Mouse (Mus musculus) T-helper 2 cell (primary cell): ENCODE results near the gene Dlgap4.

Source experiments
- in situ Hi-C: fragments of 300-600 bp; cut with MboI, MseI; formaldehyde crosslinking; loops from one replicate; pipeline ENCODE4 v1.15.1; 2025; ENCODE audit warnings: high pct_unique_total_duplicates

Gene Dlgap4

DNA sequence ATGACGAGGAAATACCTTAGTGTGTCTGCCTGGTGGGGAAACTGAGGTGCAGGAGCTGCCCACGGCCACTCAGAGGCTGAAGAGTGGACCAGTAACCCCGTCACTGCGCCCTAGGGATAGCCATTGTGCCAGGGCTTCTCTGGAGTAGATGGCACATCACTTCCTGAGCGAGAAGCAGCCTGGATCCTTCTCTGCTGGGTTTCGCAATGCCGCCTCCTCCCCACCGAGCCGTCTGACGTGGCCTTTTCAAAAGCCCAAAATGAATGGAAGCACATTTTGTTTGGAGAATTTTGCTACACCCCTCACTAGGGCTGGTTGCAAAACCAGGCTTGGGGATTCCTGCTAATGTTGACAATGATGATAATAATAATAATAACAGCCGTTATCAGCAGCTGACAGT is 4.0 kb downstream of the Dlgap4 start:
- in situ Hi-C loops = no loop called here

DNA sequence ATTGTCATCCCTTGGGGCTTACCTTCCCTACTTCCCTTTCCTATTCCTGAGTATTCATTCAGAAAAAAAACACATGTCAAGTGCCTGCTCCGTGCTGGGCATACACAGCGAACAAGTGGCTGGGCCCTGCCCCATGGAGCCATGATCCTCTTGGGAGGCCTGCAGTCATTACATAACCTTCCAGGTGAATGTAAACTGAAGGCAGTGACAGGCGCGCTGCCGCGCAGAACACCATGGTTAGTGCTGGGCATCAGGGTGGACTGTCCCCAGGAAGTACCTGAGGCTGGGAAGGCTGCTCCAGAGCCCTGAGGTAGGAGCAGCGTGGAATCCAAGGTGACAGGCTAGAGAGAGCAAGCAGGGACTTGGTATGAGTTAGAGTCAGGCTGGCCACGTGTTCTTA is 7.4 kb downstream of the Dlgap4 start:
- in situ Hi-C loops = no loop called here

DNA sequence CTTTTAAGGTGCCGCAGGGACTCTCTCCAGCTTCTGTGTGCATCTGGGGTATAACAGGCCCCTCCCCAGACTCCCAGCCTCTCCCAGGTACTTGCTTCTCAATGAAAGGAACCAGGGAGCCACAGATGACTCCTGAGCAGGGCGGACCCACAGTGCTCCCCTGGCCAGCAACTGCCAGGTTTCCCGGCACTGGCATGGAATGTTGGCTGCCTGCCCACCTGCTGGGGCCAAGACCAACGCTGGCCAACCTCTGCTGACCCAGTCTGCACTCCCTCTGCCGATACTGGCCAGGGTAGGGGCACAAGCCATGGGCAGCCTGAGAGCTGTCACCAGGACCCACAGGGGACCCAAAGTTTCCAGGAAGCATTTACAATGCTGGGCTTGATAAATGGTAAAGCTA is 7.9 kb downstream of the Dlgap4 start:
- in situ Hi-C loops = no loop called here

DNA sequence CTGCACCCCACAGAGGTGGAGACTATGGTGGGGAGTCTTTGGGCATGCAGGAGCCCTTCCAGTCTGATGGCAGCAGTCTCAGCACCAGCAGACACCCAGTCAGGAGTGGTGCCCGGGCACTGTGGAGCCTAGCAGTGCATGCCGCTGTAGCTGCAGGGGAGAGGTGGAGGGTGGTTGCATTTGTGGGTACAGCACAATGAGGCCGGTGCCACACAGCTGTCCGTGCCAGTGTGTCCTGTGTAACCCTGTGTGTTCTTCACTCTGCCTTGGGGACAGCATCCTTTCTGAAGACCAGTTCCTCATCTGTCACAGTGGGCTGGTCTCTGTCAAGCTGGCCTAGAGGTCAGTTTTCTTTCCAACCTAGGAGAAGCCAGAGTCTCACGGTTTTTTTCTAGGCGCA is 8.7 kb downstream of the Dlgap4 start:
- in situ Hi-C loops = no loop called here

DNA sequence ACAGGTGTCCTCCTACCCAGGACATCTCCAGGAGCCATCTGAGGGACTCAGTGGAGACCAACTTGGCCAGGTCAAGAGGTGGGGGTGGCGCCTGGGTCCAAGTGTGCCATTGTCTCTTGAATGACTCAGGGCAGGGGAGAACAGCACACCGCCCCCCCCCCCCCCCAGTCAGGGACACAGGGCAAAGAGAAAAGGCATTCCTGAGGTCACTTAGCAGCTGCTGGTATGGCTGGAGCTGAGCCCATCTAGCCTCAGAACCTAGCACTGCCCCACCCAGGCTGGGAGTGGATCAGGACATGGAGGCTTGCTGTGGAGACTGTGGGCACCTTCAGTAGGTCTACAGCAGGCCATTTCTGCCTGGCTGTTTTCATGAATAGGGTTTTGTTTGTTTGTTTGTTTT is 9.7 kb downstream of the Dlgap4 start:
- in situ Hi-C loops = no loop called here

DNA sequence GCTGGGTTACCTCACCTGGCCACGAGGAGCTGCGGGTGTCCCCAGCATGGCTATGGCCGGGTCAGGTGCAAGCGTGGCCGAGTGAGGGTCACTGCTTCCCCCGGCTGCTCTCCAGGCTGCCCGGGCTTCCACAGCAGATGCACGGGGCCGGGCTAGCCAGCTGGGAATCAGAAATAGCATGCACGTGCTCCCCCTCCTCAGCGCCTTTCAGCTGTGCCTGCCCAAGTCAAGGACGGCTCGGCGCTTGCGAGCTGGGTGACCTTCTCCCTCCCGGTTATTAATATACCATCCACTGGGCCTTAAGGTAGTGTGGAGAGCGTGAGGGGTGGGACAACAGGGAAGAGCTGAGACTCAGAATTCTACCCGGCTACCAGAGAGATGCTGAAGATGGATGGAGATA is 11.8 kb downstream of the Dlgap4 start:
- in situ Hi-C loops = no loop called here

DNA sequence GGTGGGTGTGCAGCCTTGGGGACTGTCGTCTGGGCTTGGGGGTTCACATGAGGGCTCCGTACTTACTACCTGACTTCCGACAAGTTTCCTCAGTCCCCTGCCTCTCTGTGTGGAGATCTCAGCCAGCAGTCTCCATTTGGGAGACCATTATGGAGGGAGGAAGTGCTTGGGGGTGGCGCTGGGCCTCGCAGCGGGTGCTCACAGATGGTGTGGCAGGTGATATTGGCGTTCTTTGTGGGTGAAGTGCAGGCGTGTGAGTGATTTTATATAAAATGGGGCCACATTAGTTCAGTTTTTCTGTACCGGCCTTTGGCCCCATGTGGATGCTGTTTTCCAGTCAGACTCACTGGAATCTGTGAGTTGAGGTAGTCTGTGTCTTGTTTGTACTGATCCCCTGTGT is 12.6 kb downstream of the Dlgap4 start:
- in situ Hi-C loops = no loop called here

DNA sequence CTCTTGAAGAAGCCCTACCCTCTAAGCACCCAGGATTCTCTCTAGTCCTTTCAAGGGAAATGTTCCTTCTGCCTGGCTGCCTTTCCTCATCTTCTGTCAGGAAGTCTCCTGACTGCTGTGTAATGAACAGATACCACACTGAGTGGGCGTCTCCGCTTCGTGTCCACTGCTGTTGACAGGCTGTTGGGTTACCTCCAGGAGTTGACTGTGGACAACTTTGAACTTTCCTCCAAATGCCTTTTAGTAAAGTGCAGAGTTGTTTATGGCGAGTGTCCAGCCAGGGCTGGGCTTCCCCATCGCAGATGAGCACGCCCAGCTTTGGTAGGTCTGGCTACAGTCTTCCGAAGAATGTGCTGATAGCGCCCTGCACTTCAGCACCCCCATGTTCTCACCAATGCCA is 13.0 kb downstream of the Dlgap4 start:
- in situ Hi-C loops = no loop called here

DNA sequence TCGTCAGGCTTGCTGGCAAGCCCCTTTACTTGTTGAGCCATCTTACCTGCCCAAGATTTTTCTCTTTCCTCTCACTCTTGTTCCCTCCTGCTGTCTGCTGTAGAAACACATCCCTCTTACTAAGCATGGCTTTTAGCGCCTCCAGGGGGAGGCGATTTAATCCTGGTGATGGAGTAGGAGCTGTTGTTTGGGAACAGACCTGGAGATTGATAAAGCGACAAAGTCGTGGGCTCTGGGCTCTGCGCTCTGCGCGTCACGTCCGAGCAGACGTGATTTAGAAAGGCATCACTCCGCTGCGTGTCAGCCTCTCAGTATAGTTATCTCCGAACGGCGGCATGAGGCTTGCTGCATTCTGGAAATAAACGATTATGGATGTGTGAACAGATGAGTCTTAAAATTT is 14.4 kb downstream of the Dlgap4 start:
- in situ Hi-C loops = no loop called here

DNA sequence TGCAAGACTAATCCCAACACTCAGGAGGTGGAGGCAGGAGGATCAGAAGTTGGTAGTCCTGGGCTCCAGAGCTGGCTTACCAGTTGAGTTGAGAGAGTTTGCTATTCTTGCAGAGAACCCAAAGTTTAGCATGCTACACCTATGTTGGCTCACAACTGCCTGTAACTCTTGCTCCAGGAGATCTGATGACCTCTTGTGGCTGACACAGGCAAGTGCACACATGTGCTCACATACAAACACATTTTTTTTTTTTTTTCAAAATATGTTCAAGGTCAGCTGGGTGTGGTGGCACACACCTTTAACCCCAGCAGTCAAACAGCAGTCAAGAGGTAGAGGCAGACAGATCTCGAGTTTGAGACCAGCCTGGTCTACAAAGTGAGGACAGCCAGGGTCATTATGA is 16.8 kb downstream of the Dlgap4 start:
- in situ Hi-C loops = no loop called here

DNA sequence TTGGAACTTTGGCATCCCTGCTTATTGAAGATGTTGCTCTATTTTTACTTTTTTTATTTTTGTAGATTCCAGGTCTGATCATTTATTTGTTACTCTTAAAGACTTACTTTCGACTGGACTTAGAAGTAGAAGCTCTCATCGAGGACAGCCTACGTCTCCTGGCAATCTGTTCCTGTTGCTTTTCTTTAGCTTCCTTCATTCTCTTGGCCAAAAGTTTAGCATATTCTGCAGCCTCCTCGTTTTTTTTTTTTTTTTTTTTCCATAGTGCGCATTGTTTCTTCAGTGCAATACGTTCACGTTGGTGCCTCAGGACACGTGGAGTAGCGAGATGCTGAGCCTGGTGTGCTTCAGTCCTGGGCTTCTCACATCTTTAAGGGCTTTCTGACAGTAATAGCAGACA is 19.2 kb downstream of the Dlgap4 start:
- in situ Hi-C loops = no loop called here

DNA sequence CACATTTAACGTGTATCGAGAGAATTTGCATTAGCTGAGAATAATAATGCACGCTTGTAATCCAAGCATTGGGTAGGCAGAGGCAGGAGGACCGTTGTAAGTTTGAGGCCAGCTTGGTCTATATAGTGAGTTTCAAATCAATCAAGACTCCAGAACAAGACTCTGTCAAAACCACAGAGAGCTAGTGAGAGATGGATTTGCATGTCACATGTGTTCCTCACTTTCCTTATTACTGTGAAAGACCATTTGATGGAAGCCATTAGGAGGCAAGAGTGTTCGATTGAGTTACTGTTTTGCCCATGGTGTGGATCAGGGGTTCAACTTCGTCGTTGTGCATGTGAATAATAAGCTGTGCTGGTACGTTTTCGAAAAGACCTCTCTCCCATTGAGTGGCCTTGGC is 21.6 kb downstream of the Dlgap4 start:
- in situ Hi-C loops = no loop called here

DNA sequence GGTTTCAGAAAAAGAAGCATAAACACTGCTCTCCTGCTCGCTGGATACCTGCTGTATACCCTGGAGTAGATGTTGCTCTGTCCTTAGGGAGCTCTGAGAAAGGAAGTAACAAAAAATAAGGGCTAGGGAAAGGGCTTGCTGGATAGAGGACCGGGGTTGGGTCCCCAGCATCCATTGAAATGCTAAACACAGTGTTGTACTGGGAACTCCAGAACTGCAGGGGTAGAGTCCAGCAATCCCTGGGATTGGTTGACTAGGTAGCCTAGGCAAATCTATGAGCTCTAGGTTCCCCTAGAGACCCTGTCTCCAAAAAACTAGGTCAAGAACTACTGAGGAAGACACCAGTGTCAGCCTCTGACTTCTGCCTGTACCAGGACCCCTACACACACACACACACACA is 27.6 kb downstream of the Dlgap4 start:
- in situ Hi-C loops = no loop called here

DNA sequence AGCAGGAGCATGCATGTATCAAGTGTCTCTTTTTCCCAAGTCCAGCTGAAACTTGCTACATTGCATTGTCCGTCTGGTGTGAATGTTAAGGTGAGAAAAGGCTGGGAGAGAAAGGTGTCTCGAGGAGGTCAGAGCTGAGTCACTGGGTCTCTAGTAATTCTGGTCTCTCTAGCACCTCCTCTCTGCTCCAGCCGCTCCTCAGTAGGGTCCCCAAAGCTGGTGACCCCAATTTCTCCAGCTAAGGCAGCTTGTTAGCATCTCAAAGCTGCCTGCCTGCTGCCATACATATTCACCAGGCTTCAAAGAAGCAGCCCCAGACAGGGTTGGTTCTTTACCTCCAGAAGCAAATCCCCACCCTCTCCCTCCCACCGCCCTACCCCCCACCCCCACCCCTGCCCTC is 29.4 kb downstream of the Dlgap4 start:
- in situ Hi-C loops = no loop called here

DNA sequence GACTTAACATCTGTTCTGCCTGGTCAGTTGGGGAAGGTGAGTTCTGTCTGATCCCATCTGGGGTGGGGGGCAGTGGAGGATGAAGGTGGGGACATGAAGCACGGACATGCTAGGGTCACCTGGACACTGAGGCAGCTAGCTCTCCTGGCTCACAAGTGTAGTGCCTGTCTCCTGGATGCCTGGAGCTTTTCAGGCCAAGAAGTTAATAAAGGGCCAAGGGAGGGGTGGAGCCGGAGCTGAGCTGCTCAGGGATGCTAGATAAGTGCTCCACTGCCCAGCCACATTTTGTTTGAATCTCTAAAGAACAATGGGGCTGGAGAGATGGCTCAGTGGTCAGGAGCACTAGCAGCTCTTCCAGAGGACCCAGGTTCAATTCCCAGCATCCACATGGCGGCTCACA is 29.9 kb downstream of the Dlgap4 start:
- in situ Hi-C loops = no loop called here

DNA sequence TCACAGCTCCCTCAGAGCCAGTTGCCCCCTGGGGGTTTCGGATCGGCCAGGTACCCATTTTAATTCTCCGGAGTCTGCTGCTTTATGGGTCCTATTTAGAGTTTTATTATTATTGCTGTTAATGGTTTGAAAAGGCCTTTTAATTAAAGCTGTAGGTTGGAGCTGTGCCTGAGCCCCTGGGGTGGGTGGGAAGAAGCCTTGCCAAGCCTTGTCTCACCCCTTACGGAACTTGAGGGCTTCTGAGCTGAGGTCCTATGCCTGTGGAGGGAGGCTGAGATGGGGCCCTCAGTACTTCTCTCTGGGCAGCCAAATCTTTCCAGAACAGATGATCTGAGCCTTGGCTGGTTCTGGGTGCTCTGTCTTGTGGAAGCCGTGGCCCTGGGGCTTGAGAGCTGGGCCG is 31.6 kb downstream of the Dlgap4 start:
- in situ Hi-C loops = no loop called here

DNA sequence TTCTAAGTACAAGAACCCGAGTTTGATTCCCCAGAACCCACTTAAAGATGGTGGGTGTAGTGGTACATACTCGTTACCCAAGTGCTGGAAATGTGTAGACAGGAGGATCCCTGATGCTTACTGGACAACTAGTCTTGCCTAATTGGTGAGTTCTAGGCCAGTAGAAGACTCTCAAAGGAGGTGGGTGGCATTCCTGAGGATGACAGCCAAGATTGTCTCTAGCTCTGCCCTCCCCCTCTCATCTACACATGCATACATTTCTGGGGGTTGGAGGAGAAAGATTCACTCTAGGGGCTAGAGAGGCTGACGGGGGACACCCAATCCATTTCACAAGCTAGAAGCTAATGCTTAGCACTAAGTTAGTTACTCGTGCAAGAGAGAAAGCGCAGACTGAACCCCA is 33.4 kb downstream of the Dlgap4 start:
- in situ Hi-C loops = no loop called here

DNA sequence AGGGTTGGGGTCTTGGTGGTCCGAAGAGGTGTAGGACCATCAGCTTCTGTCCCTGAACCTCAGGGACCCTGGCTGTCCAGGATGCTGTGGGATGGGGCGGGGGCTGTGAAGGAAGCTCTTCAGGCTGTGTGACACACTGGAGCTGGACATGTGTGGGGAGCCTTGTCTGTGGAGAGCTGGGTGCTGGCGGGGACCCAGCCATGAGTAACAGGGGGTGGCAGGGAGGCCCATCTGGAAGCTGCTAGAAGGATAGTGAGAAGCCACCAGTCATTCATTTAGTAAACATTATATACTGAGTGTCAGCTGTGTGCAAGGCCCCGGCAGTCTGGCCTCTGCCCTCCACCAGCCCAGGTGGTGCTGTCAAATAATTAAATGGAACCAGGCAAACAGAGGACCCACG is 34.5 kb downstream of the Dlgap4 start:
- in situ Hi-C loops = no loop called here

DNA sequence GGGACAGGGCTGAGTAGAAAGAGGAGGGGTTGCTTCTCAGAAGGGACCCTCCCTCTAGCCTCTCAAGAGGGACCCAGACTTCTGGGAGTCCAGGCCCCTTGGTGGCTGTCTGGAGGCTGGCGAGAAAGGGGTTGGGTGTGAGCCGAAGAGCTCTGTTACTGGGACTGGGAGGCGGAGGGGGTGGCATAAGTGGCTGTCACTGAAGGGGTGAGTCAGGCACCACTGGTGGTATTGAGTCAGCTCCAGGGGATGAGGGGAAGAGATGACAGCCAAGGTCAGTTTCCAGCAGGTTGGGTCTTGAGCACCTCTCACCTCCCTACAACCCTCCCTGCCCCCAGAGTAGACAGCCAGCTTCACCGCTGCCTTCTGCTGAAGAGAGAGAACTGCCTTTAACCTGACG is 35.9 kb downstream of the Dlgap4 start:
- in situ Hi-C loops = no loop called here

DNA sequence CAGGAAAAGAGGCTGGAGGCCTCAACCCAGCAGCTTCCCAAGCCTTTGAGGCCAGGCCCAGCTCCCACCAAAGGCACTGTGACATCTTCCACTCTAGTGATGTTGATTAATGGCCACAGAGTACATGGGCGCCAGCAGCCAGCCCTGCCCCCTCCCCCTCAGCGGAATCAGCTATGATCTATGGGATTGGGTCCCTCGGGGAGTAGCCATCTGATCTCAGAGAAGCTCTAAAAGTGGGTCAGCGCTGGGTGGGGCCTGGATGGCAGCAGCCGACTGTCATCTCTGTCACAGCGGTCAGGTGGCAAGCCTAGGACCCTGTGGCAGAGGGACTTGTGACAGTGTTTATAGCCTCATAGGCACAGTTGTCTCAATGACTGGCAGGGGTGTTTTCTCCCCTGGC is 37.5 kb downstream of the Dlgap4 start:
- in situ Hi-C loops = no loop called here

DNA sequence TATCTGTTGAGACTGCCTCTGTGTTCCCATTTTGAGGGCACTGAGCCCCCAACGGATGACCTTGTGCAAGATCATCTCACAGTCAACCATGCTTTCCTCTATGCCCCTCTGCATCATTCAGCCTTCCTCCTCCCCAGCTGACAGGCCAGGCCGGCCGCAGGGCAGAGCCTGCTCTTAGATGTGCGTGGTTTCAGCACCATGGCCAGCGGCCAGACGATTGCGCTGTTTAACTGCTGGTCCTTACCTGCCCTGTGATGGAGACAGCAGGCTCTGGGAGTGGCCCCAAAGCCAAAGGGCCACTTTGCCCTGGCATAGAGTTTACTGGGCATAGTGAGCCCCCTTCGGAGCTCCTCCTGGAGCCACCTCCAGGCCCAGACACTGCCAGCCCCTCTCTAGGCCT is 39.3 kb downstream of the Dlgap4 start:
- in situ Hi-C loops = no loop called here

DNA sequence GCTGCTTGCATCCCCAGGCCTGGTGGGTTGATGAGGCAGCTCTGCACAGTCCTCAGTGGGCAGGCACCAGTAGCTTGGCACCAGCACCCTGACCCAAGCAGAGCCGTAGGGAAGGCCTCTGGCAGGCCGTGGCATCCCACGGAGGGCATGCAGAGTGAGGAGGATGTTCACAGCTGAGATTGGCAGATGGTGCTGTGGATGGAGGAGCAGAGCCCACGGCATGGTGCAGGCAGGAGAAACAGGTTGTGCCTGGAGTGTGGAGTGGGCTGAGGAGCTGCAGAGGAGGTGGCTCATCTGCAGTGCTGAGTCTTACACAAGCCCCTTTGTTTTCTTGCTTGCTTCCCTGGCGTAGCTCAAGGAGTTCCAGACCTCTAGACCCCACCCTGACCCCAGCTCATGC is 40.6 kb downstream of the Dlgap4 start:
- in situ Hi-C loops = no loop called here

DNA sequence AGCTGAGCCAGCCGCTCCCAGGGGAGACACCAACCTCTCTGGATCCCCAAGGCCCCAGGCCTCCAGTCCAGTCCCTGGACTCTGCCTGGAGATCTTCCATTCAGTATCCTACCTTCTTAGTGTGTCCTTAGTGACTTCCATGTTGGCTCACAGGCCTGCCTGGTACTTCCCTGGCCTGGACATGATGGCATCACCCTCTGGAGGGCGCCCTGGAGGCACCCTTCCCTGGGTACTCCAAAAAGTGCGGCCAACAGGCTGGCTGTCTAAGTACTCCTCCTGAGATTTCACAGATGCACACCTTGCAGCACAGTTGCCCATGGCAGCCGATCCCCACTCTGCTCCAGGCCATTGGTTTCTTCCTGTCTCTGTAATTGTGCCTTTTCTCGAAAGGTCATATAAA is 42.1 kb downstream of the Dlgap4 start:
- in situ Hi-C loops = loop anchor here (5.0 kb wide), 1 partner anchor 42 kb away; no protein-coding TSS in a partner anchor

DNA sequence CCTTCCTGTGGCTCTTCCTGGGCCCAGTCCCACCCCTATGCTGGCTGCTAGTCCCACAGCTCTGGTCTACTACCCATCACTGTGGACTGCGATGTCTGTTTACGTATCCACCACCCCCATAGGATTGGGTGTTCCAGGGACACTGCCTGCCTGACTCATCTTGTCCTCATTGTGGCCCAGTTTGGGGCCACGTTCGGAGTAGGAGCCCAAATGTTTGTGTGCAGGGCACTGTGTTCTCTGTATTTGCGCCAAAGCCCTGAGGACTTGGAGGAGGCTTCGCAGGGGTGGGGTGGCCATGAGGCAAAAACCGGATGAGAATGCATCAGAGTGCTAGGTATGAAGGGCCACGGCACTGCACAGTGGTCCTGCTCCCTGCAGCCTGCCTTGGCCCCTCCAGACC is 44.0 kb downstream of the Dlgap4 start:
- in situ Hi-C loops = loop anchor here (5.0 kb wide), 1 partner anchor 40 kb away; no protein-coding TSS in a partner anchor

DNA sequence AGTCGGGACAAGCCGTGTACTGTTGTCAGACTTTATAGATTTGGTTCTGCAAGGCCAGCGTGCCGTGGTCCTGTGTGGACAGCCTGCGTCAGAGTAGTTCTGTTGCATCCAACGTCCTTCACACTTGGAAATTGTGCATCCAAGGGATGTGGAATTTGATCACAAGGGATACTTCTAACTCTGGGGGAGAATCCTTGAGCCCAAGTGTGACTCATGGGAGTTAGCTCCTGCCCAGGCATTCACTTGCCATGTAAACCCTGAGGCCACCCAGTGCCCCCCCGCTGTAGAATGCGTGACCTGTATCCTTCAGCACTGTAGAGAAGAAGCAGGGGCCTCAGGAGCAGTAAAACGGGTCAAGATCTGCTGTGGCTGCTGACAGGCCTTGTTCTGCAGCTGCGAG is 44.7 kb downstream of the Dlgap4 start:
- in situ Hi-C loops = loop anchor here (5.0 kb wide), 1 partner anchor 39 kb away; no protein-coding TSS in a partner anchor
